Mouse (Mus musculus) stomach, postnatal 0 days (tissue): ENCODE results near the gene Nthl1. TPM values are rescaled to one million over a fixed set of nuclear protein-coding genes. Genes with fewer than 3 reads are reported as not detected.

Experiments used
- ATAC-seq: fragments of 200-750 bp; cut with Nextera tagmentation; 2 replicates; pipeline ENCODE4 v1.8.0; 2017; ENCODE audit not compliant: low FRiP score, low TSS enrichment
- DNase-seq: peaks from one replicate; pipeline ENCODE4 v3.0.0-alpha.2; 2016; ENCODE audit warnings: low spot score
- H3K27ac ChIP-seq: fragments of 300-500 bp; sonication (generic); replicated peaks from 2 replicates; pipeline ENCODE4 v1.5.1; 2014; ENCODE audit warnings: mild to moderate bottlenecking, control low read depth
- H3K27me3 ChIP-seq: fragments of 300-500 bp; sonication (generic); 2 replicates; pipeline ENCODE4 v1.6.1; 2014; ENCODE audit warnings: low read length; ENCODE audit not compliant: control insufficient read depth, insufficient read depth
- H3K36me3 ChIP-seq: fragments of 300-500 bp; sonication (generic); 2 replicates; pipeline ENCODE4 v1.6.1; 2014; ENCODE audit warnings: low read length, mixed read lengths; ENCODE audit not compliant: control insufficient read depth, insufficient read depth
- H3K4me1 ChIP-seq: fragments of 300-500 bp; sonication (generic); replicated peaks from 2 replicates; pipeline ENCODE4 v1.6.1; 2014; ENCODE audit warnings: antibody characterized with exemption; ENCODE audit not compliant: control insufficient read depth, insufficient read depth
- H3K4me2 ChIP-seq: fragments of 300-500 bp; sonication (generic); replicated peaks from 2 replicates; pipeline ENCODE4 v1.6.1; 2014; ENCODE audit warnings: low read depth, mild to moderate bottlenecking, control low read depth, moderate library complexity
- H3K4me3 ChIP-seq: fragments of 300-500 bp; sonication (generic); 2 replicates; pipeline ENCODE4 v1.5.1; 2014; ENCODE audit warnings: low read depth, low read length, control low read depth
- H3K9ac ChIP-seq: fragments of 300-500 bp; sonication (generic); 2 replicates; pipeline ENCODE4 v1.6.1; 2014; ENCODE audit warnings: mild to moderate bottlenecking, low read length, control low read depth, mixed read lengths
- H3K9me3 ChIP-seq: fragments of 300-500 bp; sonication (generic); 2 replicates; pipeline ENCODE4 v1.6.1; 2016; ENCODE audit warnings: low read length; ENCODE audit not compliant: control insufficient read depth
- CTCF ChIP-seq: IDR thresholded peaks from 2 replicates; pipeline ENCODE4 v1.5.1; 2016; ENCODE audit warnings: antibody characterized with exemption, low read depth, mild to moderate bottlenecking, moderate library complexity
- EP300 ChIP-seq: optimal IDR thresholded peaks from 2 replicates; pipeline ENCODE3; 2016; ENCODE audit warnings: antibody characterized with exemption
- WGBS: fragments of 180-500 bp; shearing (Covaris S2); extraction: QIAGEN DNeasy Blood & Tissue Kit; methylation state at CpG from one replicate; pipeline ENCODE4 v1.1.7; 2014; 5-methylcytosine and 5-hydroxymethylcytosine counted together
- polyA plus RNA-seq: library from polyadenylated mRNA; unstranded; fragments of >200 nt; fragmentation: Nextera tagmentation; extraction: Ambion mirVana; gene quantifications from 2 replicates; pipeline ENCODE4 v1.2.1, GENCODE M21; 2015

Nthl1 gene
- polyA plus RNA-seq, 1 experiment from 2014 or later: 8.0 TPM

DNA sequence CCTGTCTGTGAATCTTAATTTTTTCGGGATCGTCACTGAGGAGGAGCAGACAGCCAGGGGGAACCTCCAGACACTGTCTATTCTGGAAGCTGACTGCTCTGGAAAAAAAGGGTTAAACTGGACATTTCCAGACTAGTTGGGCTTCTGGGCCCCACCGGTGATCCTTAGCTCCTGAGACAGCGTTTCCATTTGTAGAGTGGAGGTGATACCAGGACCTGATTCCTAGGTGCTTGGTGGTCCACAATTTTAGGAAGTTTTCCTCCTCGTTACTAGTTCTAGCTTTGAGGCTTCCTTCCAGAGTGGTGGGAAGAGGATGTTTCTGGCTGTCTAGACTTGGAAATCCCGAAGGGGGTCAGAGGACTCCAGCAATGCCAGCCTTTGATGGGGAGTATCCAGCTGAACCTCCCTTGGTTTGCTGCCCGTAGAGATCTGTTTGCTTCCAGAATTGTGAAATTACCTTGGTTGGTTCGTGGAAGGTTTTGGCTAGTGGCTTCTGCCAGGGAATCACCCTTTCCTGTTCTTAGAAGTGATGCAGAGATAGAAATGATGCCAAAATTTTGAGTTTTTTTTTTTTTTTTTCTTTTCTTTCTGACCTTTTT lies 37.9 kb downstream of the Nthl1 start:
- H3K27ac ChIP-seq: peak overlapping the region; percentile 91
- DNase-seq (no peak), ATAC-seq (no peak)
- H3K9ac ChIP-seq: peak overlapping the region; percentile 95
- H3K4me2 ChIP-seq: peak overlapping the region; percentile 90
- WGBS: 6% methylated on average over 8 of the region's 8 CpGs
- H3K9me3 ChIP-seq: no peaks in the 10 kb centered on the region
- no peak for TF ChIP-seq EP300
- no peak for TF ChIP-seq CTCF
- H3K36me3 ChIP-seq: 0 out of 2 replicates have a peak, but pooled peaks cover 3% of the 10 kb centered on the region
- H3K4me1 ChIP-seq: peaks cover 3% of the 10 kb centered on the region; the same call in 1 of the 2 replicates
- peak overlapping the region; percentile 99 for H3K4me3 ChIP-seq
- no peaks in the 10 kb centered on the region for H3K27me3 ChIP-seq

DNA sequence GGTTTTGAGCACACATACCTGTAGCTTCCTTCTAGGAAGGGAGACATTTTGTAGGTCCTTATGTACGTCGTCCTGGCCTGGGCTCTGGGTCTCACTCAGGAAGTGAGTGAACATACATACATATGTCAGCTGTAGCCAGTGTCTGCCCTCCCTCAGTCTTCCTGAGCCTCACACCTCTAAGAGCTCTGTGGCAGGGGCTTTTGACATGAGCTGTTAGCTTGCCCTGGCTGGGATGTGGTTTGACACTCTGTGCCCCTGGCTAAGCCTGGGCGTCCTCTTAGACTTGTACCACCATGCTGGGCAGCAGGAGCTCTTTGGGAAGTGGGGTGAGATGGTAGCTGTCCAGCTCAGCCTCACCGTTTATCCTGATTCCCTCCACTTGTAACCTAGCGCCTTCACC lies 38.9 kb downstream of the Nthl1 start:
- H3K27ac ChIP-seq: no peak overlapping the region; the same call in 1 of the 2 replicates
- peak overlapping the region; percentile 25 for H3K4me2 ChIP-seq
- H3K4me3 ChIP-seq: no peak overlapping the region
- 61% methylated on average over 5 of the region's 5 CpGs for WGBS
- no peak for ATAC-seq
- H3K9ac ChIP-seq: peak overlapping the region; percentile 38; the same call in 1 of the 2 replicates
- no peaks in the 10 kb centered on the region for H3K9me3 ChIP-seq
- TF ChIP-seq EP300 (no peak), CTCF (no peak)
- H3K36me3 ChIP-seq: 0 out of 2 replicates have a peak, but pooled peaks cover 3% of the 10 kb centered on the region
- DNase-seq: no peak
- peaks cover 3% of the 10 kb centered on the region; the same call in 1 of the 2 replicates for H3K4me1 ChIP-seq
- H3K27me3 ChIP-seq: no peaks in the 10 kb centered on the region

DNA sequence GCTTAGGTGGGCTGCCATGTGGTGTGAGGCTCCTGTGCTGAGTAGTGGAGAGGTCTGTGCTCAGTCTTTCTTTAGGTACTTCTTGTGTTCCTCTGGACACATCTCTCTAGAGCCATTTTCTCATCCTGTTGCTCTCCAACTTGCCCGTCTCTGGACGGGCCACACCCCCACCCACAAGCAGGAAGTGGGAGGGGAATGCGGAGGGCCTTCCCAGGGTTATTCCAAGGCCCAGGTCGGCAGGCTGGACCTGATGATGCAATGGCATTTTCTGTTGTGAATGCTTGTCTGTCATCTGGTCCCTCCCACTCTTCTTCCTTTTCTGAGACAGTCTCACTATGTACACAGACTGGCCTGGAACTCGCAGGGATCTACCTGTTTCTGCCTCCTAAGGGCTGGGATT lies 39.7 kb downstream of the Nthl1 start:
- no peaks in the 10 kb centered on the region for H3K9me3 ChIP-seq
- TF ChIP-seq EP300: no peak
- TF ChIP-seq CTCF: no peak
- no peak overlapping the region for H3K4me2 ChIP-seq
- H3K4me1 ChIP-seq: peaks cover 3% of the 10 kb centered on the region; the same call in 1 of the 2 replicates
- peak overlapping the region; percentile 20; the same call in 1 of the 2 replicates for H3K27ac ChIP-seq
- no peaks in the 10 kb centered on the region for H3K27me3 ChIP-seq
- WGBS: 13% methylated on average over 5 of the region's 5 CpGs
- H3K4me3 ChIP-seq: no peak overlapping the region
- DNase-seq (peak; percentile 67), ATAC-seq (peak; percentile 18; the same call in 1 of the 2 replicates)
- no peak overlapping the region for H3K9ac ChIP-seq
- peaks cover 10% of the 10 kb centered on the region for H3K36me3 ChIP-seq

DNA sequence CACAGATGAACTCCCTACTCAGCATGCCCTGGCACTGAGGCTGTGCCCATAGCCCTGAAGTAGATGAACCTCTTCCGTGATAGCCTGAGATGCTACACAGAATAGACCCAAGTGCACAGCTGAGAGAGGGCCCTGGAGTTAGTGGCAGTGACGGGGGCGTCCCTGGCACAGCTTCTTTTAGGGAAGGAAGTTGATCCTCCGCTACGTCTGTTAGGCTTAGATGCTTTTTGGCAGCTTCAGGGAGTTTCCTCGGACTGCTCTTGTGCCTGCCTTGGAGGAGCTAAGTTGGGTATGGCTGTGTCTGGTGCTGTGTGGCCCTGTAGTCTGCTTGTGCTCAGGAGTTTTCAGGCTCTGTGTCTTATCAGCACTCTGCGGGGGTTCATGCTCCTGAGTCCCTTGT lies 41.8 kb downstream of the Nthl1 start:
- no peak for DNase-seq
- no peak overlapping the region for H3K27ac ChIP-seq
- ATAC-seq: no peak
- no peaks in the 10 kb centered on the region for H3K9me3 ChIP-seq
- peaks cover 27% of the 10 kb centered on the region for H3K36me3 ChIP-seq
- TF ChIP-seq EP300: no peak
- TF ChIP-seq CTCF: no peak
- no peak overlapping the region for H3K4me2 ChIP-seq
- H3K4me3 ChIP-seq: no peak overlapping the region
- H3K27me3 ChIP-seq: no peaks in the 10 kb centered on the region
- 0 out of 2 replicates have a peak, but pooled peaks cover 3% of the 10 kb centered on the region for H3K4me1 ChIP-seq
- 72% methylated on average over 7 of the region's 7 CpGs for WGBS
- H3K9ac ChIP-seq: no peak overlapping the region

DNA sequence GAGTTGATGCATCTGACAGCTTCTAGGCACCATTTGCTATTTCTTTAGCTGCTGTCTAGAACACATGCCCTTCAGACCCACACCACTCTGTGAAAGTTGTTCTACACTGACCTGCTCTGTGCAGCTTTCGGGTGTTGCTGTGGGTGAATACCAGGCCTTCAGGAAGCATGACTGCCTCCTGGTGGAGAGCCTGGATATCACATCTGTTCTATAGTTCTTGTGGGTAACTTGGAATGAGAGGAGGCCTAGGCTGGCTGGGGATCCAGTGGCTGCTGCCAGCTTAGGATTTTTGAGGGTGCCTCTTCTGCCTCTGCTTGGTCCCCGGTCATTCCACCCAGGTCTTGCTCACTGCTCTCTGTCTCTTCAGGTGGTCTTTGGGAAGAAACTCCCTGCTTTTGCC lies 43.7 kb downstream of the Nthl1 start:
- Histone ChIP-seq H3K27ac (no peak overlapping the region), H3K27me3 (no peaks in the 10 kb centered on the region), H3K4me2 (no peak overlapping the region), H3K9ac (no peak overlapping the region), H3K4me3 (no peak overlapping the region), H3K4me1 (no peaks in the 10 kb centered on the region), H3K9me3 (no peaks in the 10 kb centered on the region), H3K36me3 (peaks cover 42% of the 10 kb centered on the region)
- TF ChIP-seq CTCF (peak; percentile 89), EP300 (no peak)
- DNase-seq (peak; percentile 83), ATAC-seq (peak; percentile 25; the same call in 1 of the 2 replicates)
- WGBS: 60% methylated on average over 2 of the region's 2 CpGs

DNA sequence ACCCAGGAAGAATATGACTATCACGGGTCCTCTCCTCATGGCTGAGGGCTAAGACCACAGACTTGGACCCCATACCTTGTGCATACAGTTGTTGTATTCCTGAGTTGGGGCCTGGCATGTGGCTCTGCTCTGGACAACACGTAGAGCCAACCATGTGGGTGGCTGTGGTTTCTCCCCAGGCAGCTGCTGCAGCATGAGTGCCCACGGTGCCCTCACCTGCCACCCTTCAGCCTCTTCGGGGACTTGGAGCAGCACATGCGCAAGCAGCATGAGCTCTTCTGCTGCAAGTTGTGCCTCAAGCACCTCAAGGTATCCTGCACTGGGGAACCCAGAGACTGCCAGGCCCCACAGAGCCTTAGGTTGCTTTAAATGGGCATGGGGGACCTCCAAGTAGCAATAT lies 44.4 kb downstream of the Nthl1 start:
- H3K4me2 ChIP-seq: no peak overlapping the region
- peaks cover 42% of the 10 kb centered on the region for H3K36me3 ChIP-seq
- H3K4me1 ChIP-seq: no peaks in the 10 kb centered on the region
- DNase-seq (no peak), ATAC-seq (no peak)
- TF ChIP-seq EP300 (no peak), CTCF (no peak)
- H3K4me3 ChIP-seq: no peak overlapping the region
- 97% methylated on average over 5 of the region's 5 CpGs for WGBS
- H3K9ac ChIP-seq: no peak overlapping the region
- H3K27me3 ChIP-seq: no peaks in the 10 kb centered on the region
- no peaks in the 10 kb centered on the region for H3K9me3 ChIP-seq
- no peak overlapping the region for H3K27ac ChIP-seq
